In the genomic region with DNA sequence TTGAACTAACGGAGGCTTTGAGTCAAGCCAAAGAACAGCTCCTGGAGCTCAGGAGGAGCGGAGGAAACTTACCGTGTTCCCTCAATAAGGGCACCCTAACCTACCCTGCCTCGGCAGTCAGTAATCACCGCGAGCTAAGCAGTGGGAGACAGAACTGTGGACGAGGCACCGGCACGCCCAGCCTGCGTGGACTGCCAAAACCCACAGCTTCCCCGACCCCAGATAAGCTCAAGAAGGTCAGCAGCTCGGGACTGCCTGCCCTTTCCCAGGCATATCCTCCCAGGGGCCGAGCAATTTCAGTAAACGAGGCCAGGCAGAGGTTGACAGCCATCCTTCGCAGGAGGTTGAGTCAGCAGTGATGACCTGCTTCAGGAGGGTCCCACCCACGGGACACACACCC, we compare ENCODE assay signal across 10 mouse cellular contexts.
A peak's percentile ranks its signal among the peaks of the same experiment; 100 is the strongest.
DNase-seq lines count a peak whose midpoint lies in the region; ATAC-seq and TF ChIP-seq lines count a peak whose summit lies in the region.
"Had no signal": no experiment of that assay in that cellular context is flagged by ENCODE, and none has a peak within 500 bp of the region (broad histone marks: within the 10 kb centered on the region; RNA-seq: fewer than 3 reads in every experiment).

No protein-coding gene starts in this region.

- intact Hi-C loops in left cerebral cortex, postnatal 25 days (cut with DNase I) = no loop called here

- ATAC-seq in kidney, embryonic 16.5 days (ENCODE audit: low FRiP score, low TSS enrichment) = no peak
- ATAC-seq in limb, embryonic 12.5 days (ENCODE audit: insufficient number of reproducible peaks, insufficient read depth, low FRiP score, low TSS enrichment, low read depth) = no peak

- TF ChIP-seq POLR2A in kidney, adult 2 months (IDR thresholded peaks at IDR 0.05; ENCODE audit: low read depth, low read length) = no peak

- no peaks in the 10 kb centered on the region for H3K27me3 ChIP-seq in kidney, adult 2 months (replicated peaks; ENCODE audit: control insufficient read depth, insufficient read depth, low read length)
- H3K27me3 ChIP-seq in kidney, embryonic 16.5 days (ENCODE audit: insufficient read depth, low read length) = no peaks in the 10 kb centered on the region
- H3K27me3 ChIP-seq in limb, embryonic 12.5 days = peaks cover 12% of the 10 kb centered on the region; the same call in 1 of the 2 replicates
- H3K27me3 ChIP-seq: hindbrain, embryonic 13.5 days had no signal

- no peaks in the 10 kb centered on the region for H3K36me3 ChIP-seq in kidney, adult 2 months (ENCODE audit: control insufficient read depth, insufficient read depth, low read length)
- no peaks in the 10 kb centered on the region for H3K36me3 ChIP-seq in kidney, embryonic 16.5 days (ENCODE audit: insufficient read depth, low read length)
- H3K36me3 ChIP-seq in limb, embryonic 12.5 days = no peaks in the 10 kb centered on the region
- H3K36me3 ChIP-seq: hindbrain, embryonic 13.5 days had no signal

- no peak overlapping the region for H3K9ac ChIP-seq in kidney, embryonic 16.5 days (replicated peaks; ENCODE audit: low read length)
- H3K9ac ChIP-seq in limb, embryonic 12.5 days (replicated peaks) = no peak overlapping the region
- H3K9ac ChIP-seq: hindbrain, embryonic 13.5 days had no signal

- no peak overlapping the region for H3K4me3 ChIP-seq in kidney, adult 2 months (ENCODE audit: insufficient read depth, low read depth, low read length)
- no peak overlapping the region for H3K4me3 ChIP-seq in kidney, embryonic 16.5 days (ENCODE audit: low read length)
- no peak overlapping the region for H3K4me3 ChIP-seq in limb, embryonic 12.5 days (replicated peaks)
- H3K4me3 ChIP-seq: hindbrain, embryonic 13.5 days had no signal

- peak; percentile 6 for DNase-seq in kidney, adult 2 months
- DNase-seq in R1 (ENCODE audit: low read depth, low spot score) = peak; percentile 4
- DNase-seq in heart, adult 9 months (ENCODE audit: low spot score in 2 of 2) = peak; percentile 70 to 76
- no peak for DNase-seq in right cerebral cortex, postnatal 25 days
- DNase-seq in layer of hippocampus, postnatal 14 days (ENCODE audit: low spot score in 2 of 2) = no peak
- no peak for DNase-seq in left cerebral cortex, postnatal 25 days (ENCODE audit: low spot score in 2 of 2)
- DNase-seq: layer of hippocampus, postnatal 36 days had no signal

- H3K9me3 ChIP-seq in kidney, embryonic 16.5 days (ENCODE audit: low read length) = no peaks in the 10 kb centered on the region
- H3K9me3 ChIP-seq in limb, embryonic 12.5 days = no peaks in the 10 kb centered on the region
- H3K9me3 ChIP-seq: hindbrain, embryonic 13.5 days had no signal

- H3K27ac ChIP-seq in kidney, adult 2 months (ENCODE audit: insufficient read depth, low read depth, low read length) = no peak overlapping the region
- no peak overlapping the region for H3K27ac ChIP-seq in kidney, embryonic 16.5 days (ENCODE audit: low read length)
- H3K27ac ChIP-seq in limb, embryonic 12.5 days = no peak overlapping the region
- H3K27ac ChIP-seq: hindbrain, embryonic 13.5 days had no signal

- H3K4me1 ChIP-seq in kidney, adult 2 months (ENCODE audit: control insufficient read depth, insufficient read depth, low read length) = no peaks in the 10 kb centered on the region
- peaks cover 3% of the 10 kb centered on the region; the same call in 1 of the 2 replicates for H3K4me1 ChIP-seq in kidney, embryonic 16.5 days (ENCODE audit: insufficient read depth, low read length)
- H3K4me1 ChIP-seq in limb, embryonic 12.5 days (replicated peaks) = peaks cover 13% of the 10 kb centered on the region

- TF ChIP-seq CTCF in kidney, adult 2 months (conservative IDR thresholded peaks at IDR 0.05; ENCODE audit: insufficient read depth, insufficient read length, low read depth, low read length) = no peak

- 48% methylated on average over 16 of the region's 16 CpGs for WGBS in kidney, adult 2 months
- 27% methylated on average over 16 of the region's 16 CpGs for WGBS in kidney, embryonic 16.5 days
- 25% methylated on average over 16 of the region's 16 CpGs for WGBS in limb, embryonic 12.5 days

- no peak overlapping the region for H3K4me2 ChIP-seq in kidney, embryonic 16.5 days (replicated peaks; ENCODE audit: low read depth, low read length)
- peak overlapping the region; percentile 31 for H3K4me2 ChIP-seq in limb, embryonic 12.5 days
- H3K4me2 ChIP-seq: hindbrain, embryonic 13.5 days had no signal

Comparison
In these comparisons a context has a peak if more than half of its experiments do, and no peak if none do; other contexts are left out.
1. DNase-seq: peak in kidney, adult 2 months (single experiment), R1 (single experiment) and heart, adult 9 months (2 of 2); none in right cerebral cortex, postnatal 25 days (single experiment), layer of hippocampus, postnatal 14 days (0 of 2) and left cerebral cortex, postnatal 25 days (0 of 2).